Mouse (Mus musculus) erythroblast, embryonic 14.5 days (primary cell): ENCODE measurements around the gene Dennd2c.

ENCODE experiments used
- GATA1 ChIP-seq: IDR thresholded peaks from 2 replicates; pipeline ENCODE4 v1.6.1; 2012; ENCODE audit warnings: low read length, inconsistent platforms, mixed read lengths
- TAL1 ChIP-seq: IDR thresholded peaks from 3 replicates; pipeline ENCODE4 v1.6.1; 2012; ENCODE audit warnings: low read length, inconsistent platforms, mixed read lengths

GRCm38 (mm10) chr3:103142366-103142765, 40.0 kb downstream of the Dennd2c start:
- TF ChIP-seq GATA1 (no peak), TAL1 (no peak)
